9 mouse cellular contexts compared by ENCODE assay signal in genomic region chr5:140565856-140566255, GRCm38 (mm10). TPM values are rescaled to one million over a fixed set of nuclear protein-coding genes. Genes with fewer than 3 reads are reported as not detected.
DNase-seq lines count a peak whose midpoint lies in the region; ATAC-seq lines count a peak whose summit lies in the region.
"Had no signal": no experiment of that assay in that cellular context is flagged by ENCODE, and none has a peak within 500 bp of the region (broad histone marks: within the 10 kb centered on the region; RNA-seq: fewer than 3 reads in every experiment).

No protein-coding gene starts in this region.

- no peaks in the 10 kb centered on the region for H3K27me3 ChIP-seq in forebrain, embryonic 10.5 days (ENCODE audit: poor library complexity, severe bottlenecking)
- H3K27me3 ChIP-seq in forebrain, embryonic 16.5 days (replicated peaks; ENCODE audit: control insufficient read depth, insufficient read depth, low read length) = no peaks in the 10 kb centered on the region
- no peaks in the 10 kb centered on the region for H3K27me3 ChIP-seq in intestine, embryonic 15.5 days (replicated peaks)
- no peaks in the 10 kb centered on the region for H3K27me3 ChIP-seq in limb, embryonic 13.5 days
- H3K27me3 ChIP-seq in stomach, embryonic 16.5 days (ENCODE audit: control insufficient read depth, insufficient read depth, low read length) = no peaks in the 10 kb centered on the region
- H3K27me3 ChIP-seq: neural tube, embryonic 13.5 days had no signal

- H3K4me1 ChIP-seq in forebrain, embryonic 10.5 days = peaks cover 68% of the 10 kb centered on the region
- H3K4me1 ChIP-seq in forebrain, embryonic 16.5 days (replicated peaks; ENCODE audit: control insufficient read depth, insufficient read depth, low read length) = peaks cover 6% of the 10 kb centered on the region; the same call in 1 of the 2 replicates
- peaks cover 28% of the 10 kb centered on the region for H3K4me1 ChIP-seq in intestine, embryonic 15.5 days (replicated peaks)
- H3K4me1 ChIP-seq in limb, embryonic 13.5 days = peaks cover 44% of the 10 kb centered on the region
- H3K4me1 ChIP-seq in stomach, embryonic 16.5 days (ENCODE audit: control insufficient read depth, insufficient read depth, low read length) = peaks cover 36% of the 10 kb centered on the region

- H3K4me2 ChIP-seq in forebrain, embryonic 16.5 days (ENCODE audit: low read length) = no peak overlapping the region
- no peak overlapping the region for H3K4me2 ChIP-seq in intestine, embryonic 15.5 days (replicated peaks)
- no peak overlapping the region for H3K4me2 ChIP-seq in limb, embryonic 13.5 days (replicated peaks)
- H3K4me2 ChIP-seq in stomach, embryonic 16.5 days (ENCODE audit: low read depth, low read length) = no peak overlapping the region
- H3K4me2 ChIP-seq: neural tube, embryonic 13.5 days had no signal

- peak overlapping the region; percentile 84 for H3K27ac ChIP-seq in forebrain, embryonic 10.5 days
- H3K27ac ChIP-seq in forebrain, embryonic 16.5 days (ENCODE audit: low read length) = no peak overlapping the region
- H3K27ac ChIP-seq in intestine, embryonic 15.5 days = peak overlapping the region; percentile 51; the same call in 1 of the 2 replicates
- no peak overlapping the region for H3K27ac ChIP-seq in limb, embryonic 13.5 days
- peak overlapping the region; percentile 74 for H3K27ac ChIP-seq in stomach, embryonic 16.5 days (ENCODE audit: low read length)
- H3K27ac ChIP-seq: neural tube, embryonic 13.5 days had no signal

- H3K9me3 ChIP-seq in forebrain, embryonic 10.5 days = no peaks in the 10 kb centered on the region
- H3K9me3 ChIP-seq in forebrain, embryonic 16.5 days (ENCODE audit: control insufficient read depth, low read length) = no peaks in the 10 kb centered on the region
- no peaks in the 10 kb centered on the region for H3K9me3 ChIP-seq in intestine, embryonic 15.5 days
- H3K9me3 ChIP-seq in limb, embryonic 13.5 days = no peaks in the 10 kb centered on the region
- no peaks in the 10 kb centered on the region for H3K9me3 ChIP-seq in stomach, embryonic 16.5 days (replicated peaks; ENCODE audit: control insufficient read depth, low read length)
- H3K9me3 ChIP-seq: neural tube, embryonic 13.5 days had no signal

- H3K36me3 ChIP-seq in forebrain, embryonic 10.5 days (replicated peaks) = no peaks in the 10 kb centered on the region
- H3K36me3 ChIP-seq in forebrain, embryonic 16.5 days (ENCODE audit: control insufficient read depth, insufficient read depth) = no peaks in the 10 kb centered on the region
- H3K36me3 ChIP-seq in intestine, embryonic 15.5 days = no peaks in the 10 kb centered on the region
- no peaks in the 10 kb centered on the region for H3K36me3 ChIP-seq in limb, embryonic 13.5 days
- H3K36me3 ChIP-seq in stomach, embryonic 16.5 days (ENCODE audit: control insufficient read depth, insufficient read depth, low read length) = no peaks in the 10 kb centered on the region
- H3K36me3 ChIP-seq: neural tube, embryonic 13.5 days had no signal

- no peak for ATAC-seq in forebrain, embryonic 16.5 days
- ATAC-seq in frontal cortex, adult (ENCODE audit: low TSS enrichment) = peak; percentile 42; the same call in 1 of the 2 replicates
- 0 out of 2 replicates have a peak, but pooled peaks have one; percentile 14 for ATAC-seq in intestine, embryonic 15.5 days
- no peak for ATAC-seq in limb, embryonic 13.5 days (ENCODE audit: low FRiP score, low read depth)
- ATAC-seq in stomach, embryonic 16.5 days (ENCODE audit: insufficient read depth, low FRiP score) = peak; percentile 18; the same call in 1 of the 2 replicates

- DNase-seq in forebrain, embryonic 10.5 days (ENCODE audit: extremely low spot score, low spot score) = peak; percentile 33
- DNase-seq in adrenal gland, adult 8-10 months = peak; percentile 41
- peak; percentile 66 for DNase-seq in naive thymus-derived CD4-positive, alpha-beta T cell, adult 2 months (ENCODE audit: low read depth)

- H3K4me3 ChIP-seq in forebrain, embryonic 10.5 days = no peak overlapping the region
- no peak overlapping the region for H3K4me3 ChIP-seq in forebrain, embryonic 16.5 days (replicated peaks; ENCODE audit: low read length)
- no peak overlapping the region for H3K4me3 ChIP-seq in intestine, embryonic 15.5 days (replicated peaks)
- H3K4me3 ChIP-seq in limb, embryonic 13.5 days = no peak overlapping the region
- H3K4me3 ChIP-seq in stomach, embryonic 16.5 days (replicated peaks; ENCODE audit: low read length) = no peak overlapping the region
- H3K4me3 ChIP-seq: neural tube, embryonic 13.5 days had no signal

- H3K9ac ChIP-seq in forebrain, embryonic 16.5 days (replicated peaks; ENCODE audit: low read depth, low read length) = no peak overlapping the region
- no peak overlapping the region for H3K9ac ChIP-seq in intestine, embryonic 15.5 days
- H3K9ac ChIP-seq in limb, embryonic 13.5 days = peak overlapping the region; percentile 8; the same call in 1 of the 2 replicates
- H3K9ac ChIP-seq in stomach, embryonic 16.5 days (ENCODE audit: low read length) = peak overlapping the region; percentile 38
- H3K9ac ChIP-seq: neural tube, embryonic 13.5 days had no signal

- WGBS in forebrain, embryonic 10.5 days = 69% methylated on average over 6 of the region's 6 CpGs
- WGBS in forebrain, embryonic 16.5 days = 62% methylated on average over 6 of the region's 6 CpGs
- WGBS in intestine, embryonic 15.5 days = 70% methylated on average over 6 of the region's 6 CpGs
- 78% methylated on average over 6 of the region's 6 CpGs for WGBS in limb, embryonic 13.5 days
- WGBS in stomach, embryonic 16.5 days = 51% methylated on average over 6 of the region's 6 CpGs

RNA-seq across cellular contexts. Expression of gene Grifin, which starts 1.0 kb away (rescaled TPM):
- polyA plus RNA-seq in forebrain, embryonic 10.5 days (2016; fragmentation: Nextera tagmentation; extraction: Ambion mirVana) = not detected in 2 replicates
- not detected in 2 replicates for polyA plus RNA-seq in forebrain, embryonic 16.5 days (2015; fragmentation: Nextera tagmentation; extraction: Ambion mirVana)
- total RNA-seq in adrenal gland, adult 8-10 months (2022) = not detected
- 0.49 and 0.58 TPM in 2 replicates for polyA plus RNA-seq in intestine, embryonic 15.5 days (2015; fragmentation: Nextera tagmentation; extraction: Ambion mirVana)
- polyA plus RNA-seq in limb, embryonic 13.5 days (2015; fragmentation: Nextera tagmentation; extraction: Ambion mirVana) = not detected in 2 replicates
- polyA plus RNA-seq in stomach, embryonic 16.5 days (2015; fragmentation: Nextera tagmentation; extraction: Ambion mirVana) = 0.71 TPM in 1 of 2 replicates, not detected in the other
- polyA plus RNA-seq: neural tube, embryonic 13.5 days had no signal

RNA-seq across cellular contexts. Expression of gene Lfng, which starts 41.3 kb away (rescaled TPM):
- polyA plus RNA-seq in forebrain, embryonic 10.5 days (2016; fragmentation: Nextera tagmentation; extraction: Ambion mirVana) = 33.1 and 33.3 TPM in 2 replicates
- 23.3 and 25.6 TPM in 2 replicates for polyA plus RNA-seq in forebrain, embryonic 16.5 days (2015; fragmentation: Nextera tagmentation; extraction: Ambion mirVana)
- total RNA-seq in adrenal gland, adult 8-10 months (2022) = 10 to 100 TPM; 11.6 to 18.9 (median 17.2) TPM
- 14.8 and 16.0 TPM in 2 replicates for polyA plus RNA-seq in intestine, embryonic 15.5 days (2015; fragmentation: Nextera tagmentation; extraction: Ambion mirVana)
- 13.4 and 13.5 TPM in 2 replicates for polyA plus RNA-seq in limb, embryonic 13.5 days (2015; fragmentation: Nextera tagmentation; extraction: Ambion mirVana)
- 21.5 and 21.6 TPM in 2 replicates for polyA plus RNA-seq in stomach, embryonic 16.5 days (2015; fragmentation: Nextera tagmentation; extraction: Ambion mirVana)

Comparison
In these comparisons a context has a peak if more than half of its experiments do, and no peak if none do; other contexts are left out.
1. H3K27ac ChIP-seq: peak in forebrain, embryonic 10.5 days (single experiment), intestine, embryonic 15.5 days (single experiment) and stomach, embryonic 16.5 days (single experiment); none in forebrain, embryonic 16.5 days (single experiment) and limb, embryonic 13.5 days (single experiment).
2. ATAC-seq: peak in frontal cortex, adult (single experiment), intestine, embryonic 15.5 days (single experiment) and stomach, embryonic 16.5 days (single experiment); none in forebrain, embryonic 16.5 days (single experiment) and limb, embryonic 13.5 days (single experiment).
3. H3K9ac ChIP-seq: peak in limb, embryonic 13.5 days (single experiment) and stomach, embryonic 16.5 days (single experiment); none in forebrain, embryonic 16.5 days (single experiment) and intestine, embryonic 15.5 days (single experiment).
4. Peak in every context shown above with its lines, with median percentiles within 50 percentile points of each other: DNase-seq.